Mouse (Mus musculus): ENCODE results near the gene Gulp1.
A peak's percentile ranks its signal among the peaks of the same experiment; 100 is the strongest.

Gulp1 gene

DNA sequence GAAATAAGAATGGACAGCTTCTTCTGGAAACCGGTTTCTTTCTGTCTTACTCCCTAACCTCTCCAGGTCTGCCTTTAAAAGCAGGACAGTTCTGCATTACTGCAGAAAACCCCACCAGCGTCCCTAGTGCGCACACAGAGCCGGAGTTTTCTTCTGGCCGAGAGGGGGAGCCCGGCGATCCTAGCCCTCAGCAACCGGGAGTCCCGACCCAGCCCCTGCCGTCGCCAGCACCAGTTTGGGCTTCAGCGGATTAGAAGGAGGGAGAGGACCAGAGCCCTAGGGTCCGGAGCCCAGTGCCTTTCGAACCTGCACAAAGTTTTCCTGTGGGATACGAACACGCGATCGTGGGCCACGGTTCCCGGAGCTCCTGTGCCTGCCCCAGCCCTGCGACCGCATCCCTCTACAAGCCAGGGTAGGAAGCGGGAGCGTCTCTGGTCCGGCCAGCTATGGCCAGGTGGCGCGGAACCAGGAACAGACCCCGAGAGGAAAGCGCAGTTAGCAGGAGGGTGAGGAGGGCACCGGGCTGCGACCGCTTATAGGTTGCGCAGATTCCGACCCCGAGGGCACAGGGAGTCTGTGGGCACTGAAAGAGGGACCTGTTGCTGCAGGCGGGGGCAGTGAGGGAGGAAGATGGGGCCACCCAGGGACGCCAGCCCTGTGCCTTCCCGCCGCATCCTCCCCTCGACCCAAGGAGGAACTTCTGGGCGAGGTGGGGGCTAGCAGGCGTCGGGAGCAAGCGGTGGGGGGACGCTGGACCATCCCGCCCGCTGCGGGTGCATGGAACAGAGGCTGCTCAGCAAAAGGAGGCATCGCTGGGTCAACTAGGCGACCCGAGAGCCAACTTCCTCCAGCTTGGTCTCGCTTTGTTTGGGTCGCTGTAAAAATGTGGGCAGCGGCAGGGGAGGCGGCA lies at the start of gene Gulp1:
Gene Gulp1, plus strand, starts transcription at position 51 of the 910 bp plus-strand sequence.
- DNase-seq (ENCODE audit: low read depth, low spot score): peak; percentile 90

DNA sequence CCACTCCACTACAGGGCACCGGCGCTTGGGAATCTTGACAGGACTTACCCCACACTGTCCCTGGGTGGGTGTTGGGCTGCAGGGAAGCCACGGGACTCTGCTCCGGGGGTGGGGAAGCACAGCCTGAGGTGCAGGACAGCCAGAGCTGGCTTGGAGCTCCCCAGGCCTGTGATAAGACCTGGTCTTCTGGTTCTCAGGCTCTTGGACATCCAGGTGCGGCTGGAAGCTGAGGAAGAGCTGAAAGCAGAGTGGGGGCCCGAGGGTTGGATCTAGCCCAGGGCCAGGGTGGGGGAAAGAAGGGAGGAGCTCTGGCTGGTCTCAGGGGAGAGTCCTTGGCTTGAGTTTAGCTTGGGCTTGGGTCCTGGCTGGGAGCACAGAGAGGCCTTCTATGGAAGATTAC lies 1.1 kb upstream of the Gulp1 start:
- DNase-seq (ENCODE audit: low read depth, low spot score): no peak

DNA sequence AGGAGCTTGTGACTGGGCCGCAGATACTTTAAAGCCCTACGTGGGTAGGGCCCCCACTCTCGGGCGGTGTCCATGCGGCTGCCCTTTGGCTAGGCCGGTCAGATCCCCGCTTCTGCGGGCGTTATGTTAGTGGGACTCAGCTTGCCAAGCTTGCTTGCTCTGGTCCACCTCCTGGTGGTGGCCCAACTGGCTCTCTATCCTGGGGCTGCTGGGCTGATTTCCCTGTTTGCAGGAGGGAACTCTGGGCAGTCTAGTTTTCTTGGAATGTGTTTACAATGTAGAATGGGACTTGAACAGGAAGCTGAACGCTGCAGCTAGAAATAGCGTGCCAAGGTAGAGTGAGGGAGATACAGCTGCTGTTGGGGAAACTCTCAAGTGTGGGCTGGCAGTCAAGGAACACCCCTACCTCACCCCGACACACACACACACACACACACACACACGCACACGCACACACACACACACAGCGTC lies 1.1 kb downstream of the Gulp1 start:
- DNase-seq (ENCODE audit: low read depth, low spot score): peak; percentile 82

DNA sequence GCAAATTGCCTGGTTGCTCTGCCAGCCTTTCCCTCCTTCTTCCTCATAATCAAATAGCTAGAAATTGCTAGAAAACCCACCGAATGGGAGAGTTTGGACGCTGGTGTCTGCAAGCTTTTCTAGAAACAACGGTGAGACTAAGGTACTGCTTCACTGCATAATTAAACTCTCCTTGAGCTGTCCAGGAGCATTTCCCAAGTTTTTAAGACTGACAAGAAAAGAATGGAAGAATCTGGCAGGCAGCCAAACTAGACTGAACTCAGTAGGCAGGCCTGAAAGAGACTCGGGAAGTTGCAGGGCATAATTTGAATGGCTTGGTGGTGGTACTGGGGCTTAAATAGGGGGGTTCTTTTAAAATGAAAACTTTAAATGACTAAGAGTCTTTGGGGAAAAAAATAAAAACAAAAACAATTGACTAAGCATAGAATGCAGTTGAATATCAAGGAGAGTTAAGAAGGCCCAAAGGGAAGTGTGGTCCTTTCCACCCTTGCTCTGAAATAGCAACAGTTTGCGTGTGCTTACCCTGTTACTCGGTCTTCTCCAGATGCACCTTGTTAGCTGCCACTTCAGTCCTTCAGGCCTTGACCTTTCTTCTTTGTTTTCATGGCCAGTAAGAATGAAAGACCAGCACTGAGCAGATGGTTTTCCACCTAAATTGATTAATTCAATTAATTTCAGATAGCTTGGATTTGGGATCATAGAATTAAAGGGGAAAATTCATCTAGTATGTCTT lies 2.0 kb downstream of the Gulp1 start:
- peak; percentile 77 for DNase-seq (ENCODE audit: low read depth, low spot score)

DNA sequence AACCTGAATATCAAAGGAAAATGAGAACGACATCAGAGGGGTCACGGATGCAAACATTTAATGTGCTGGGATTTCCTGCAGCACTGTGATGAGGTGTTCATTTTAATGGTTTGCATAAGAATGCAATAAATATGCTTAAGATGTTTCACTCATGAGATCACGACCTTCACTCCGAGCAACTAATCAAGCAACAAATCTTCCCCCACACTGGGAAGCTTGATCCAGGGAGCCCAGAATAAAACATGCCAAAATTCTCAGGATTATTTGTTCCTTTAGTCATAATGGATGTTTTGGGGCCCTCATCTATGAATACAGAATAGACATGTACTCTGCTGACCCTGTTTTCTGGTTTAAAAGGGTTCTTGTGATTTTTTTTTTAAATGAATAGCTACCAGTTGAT lies 16.1 kb downstream of the Gulp1 start:
- DNase-seq (ENCODE audit: low read depth, low spot score): no peak

DNA sequence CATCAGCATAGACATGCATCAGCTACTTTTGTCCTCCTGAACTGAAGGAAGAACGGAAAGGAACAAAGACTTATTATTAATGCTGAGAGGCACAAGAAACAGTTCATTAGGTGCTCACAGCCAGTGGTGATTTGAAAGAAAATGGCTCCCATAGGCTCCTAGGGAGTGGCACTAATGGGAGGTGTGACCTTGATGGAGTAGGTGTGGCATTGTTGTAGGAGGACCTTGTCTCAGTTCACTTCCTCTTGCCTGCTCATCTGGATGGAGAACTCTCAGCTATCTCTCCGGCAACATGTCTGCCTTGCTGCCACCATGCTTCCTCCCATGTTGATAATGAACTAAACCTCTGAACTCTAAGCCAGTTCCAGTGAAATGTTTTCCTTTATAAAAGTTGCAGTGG lies 17.0 kb downstream of the Gulp1 start:
- DNase-seq (ENCODE audit: low read depth, low spot score): no peak

DNA sequence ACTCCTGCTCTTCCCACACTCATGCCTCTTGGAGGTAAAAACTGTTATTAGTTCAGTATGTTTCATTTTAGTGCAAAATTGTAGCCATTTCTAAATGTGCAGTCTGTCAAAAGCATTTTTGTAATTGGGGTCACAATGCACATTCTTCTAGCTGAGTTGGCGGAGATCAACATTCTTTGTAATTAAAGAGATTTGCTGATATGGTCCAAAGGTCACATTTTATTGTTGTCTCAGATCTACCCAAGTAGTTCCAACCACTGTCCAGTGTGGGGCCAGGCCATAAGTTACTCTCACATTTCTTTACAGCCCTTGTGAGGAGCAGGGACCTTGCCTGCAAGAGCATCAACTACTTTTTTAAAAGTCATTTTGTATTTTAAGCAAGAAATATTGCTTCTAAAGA lies 24.7 kb downstream of the Gulp1 start:
- peak; percentile 59 for DNase-seq (ENCODE audit: low read depth, low spot score)

DNA sequence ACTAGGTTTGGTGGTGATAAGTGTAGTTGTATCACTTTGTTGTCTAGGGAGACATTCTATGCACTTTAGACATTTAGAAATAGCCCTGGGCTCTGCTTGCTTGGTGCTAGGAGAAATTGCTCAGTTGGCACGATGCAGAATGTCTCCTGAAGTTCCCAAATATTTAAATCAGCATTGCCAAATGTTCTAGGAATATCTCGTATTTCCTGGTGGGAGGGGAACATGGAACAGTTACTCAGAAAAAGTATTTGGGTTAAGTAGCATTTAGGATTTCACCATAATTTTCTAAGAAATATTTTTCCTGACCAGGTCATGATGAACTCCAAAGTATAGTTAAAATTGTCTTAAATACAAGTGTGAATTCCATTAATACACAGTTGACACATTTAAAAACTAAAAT lies 25.3 kb downstream of the Gulp1 start:
- DNase-seq (ENCODE audit: low read depth, low spot score): peak; percentile 37

DNA sequence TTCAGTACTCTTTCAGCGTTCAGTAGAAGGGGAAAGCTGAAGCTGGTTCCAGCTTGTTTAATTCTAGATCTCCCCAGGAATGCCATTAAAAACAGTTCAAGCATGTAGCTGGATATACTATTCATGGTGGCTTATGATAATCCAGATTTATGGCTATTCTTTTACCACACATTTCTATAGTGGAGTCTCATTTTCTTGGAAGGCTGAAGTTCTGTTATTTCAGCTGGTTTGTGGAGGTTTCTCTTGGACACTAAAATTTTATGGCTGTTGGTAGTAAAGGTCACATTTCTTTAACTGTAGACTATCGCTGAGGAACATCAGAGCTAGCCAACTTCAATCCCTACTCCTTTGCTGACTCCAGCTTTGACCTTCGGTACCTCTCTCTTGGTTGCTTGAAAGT lies 29.1 kb downstream of the Gulp1 start:
- peak; percentile 71 for DNase-seq (ENCODE audit: low read depth, low spot score)

DNA sequence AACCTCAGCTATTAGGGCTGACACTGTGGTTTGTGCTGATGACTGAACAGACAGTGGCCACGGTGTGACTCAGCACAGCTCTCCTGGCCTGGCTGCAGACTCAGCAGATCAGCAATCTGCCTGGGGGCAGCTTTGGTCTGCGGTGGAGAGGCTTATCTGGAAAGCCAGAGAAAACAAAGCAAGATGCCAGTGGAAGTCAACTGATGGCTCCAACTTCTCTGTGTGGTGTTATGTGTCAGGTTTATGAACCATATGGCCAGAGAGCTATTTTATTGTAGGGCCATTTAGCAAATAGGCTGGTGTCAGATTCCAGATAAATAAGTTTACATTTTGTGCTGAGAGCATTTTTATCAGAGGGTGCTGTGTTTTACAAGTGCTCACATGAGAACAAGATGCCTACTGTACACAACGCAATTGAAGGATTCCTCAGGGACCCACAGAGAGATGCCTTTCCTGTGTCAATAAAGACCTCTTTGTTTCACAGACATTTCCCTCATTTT lies 33.6 kb downstream of the Gulp1 start:
- DNase-seq (ENCODE audit: low read depth, low spot score): peak; percentile 99

DNA sequence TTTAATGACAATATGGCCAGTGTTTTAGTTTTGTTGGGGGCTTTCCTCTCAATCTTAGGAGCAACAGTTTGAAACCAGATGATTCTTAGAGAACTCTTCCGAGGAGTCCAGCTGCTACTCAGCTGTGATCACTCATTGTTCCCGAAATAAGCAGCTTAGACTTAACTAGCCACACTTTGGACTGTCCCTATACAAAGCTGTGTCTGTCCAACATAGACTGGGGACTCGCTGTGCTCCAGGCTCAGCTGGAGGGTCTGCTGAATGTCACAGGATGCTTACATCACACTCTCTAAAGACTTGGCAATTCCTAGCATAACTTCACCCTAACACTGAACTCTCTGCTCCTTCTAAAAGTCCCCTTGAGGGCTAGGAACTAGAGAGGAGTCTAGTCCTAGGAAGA lies 40.4 kb downstream of the Gulp1 start:
- DNase-seq (ENCODE audit: low read depth, low spot score): no peak

DNA sequence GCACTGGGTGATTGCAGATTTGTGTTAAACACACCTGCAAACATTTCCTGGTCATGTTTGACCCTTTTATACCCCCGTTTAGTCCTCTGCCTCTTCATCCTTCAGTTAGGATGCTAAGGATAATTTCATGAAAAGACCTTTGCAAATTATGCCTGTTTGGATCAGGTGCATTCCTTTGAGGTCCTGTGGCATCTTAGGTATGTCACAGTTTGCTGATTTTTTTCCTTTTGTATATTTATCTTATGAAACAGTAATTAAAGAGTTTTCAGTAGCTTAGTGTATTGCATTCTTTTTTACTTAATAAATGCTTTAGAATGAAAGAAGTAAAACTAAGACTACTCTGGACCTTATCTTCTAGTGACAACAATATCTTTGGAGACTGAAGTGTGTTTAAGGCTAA lies 41.8 kb downstream of the Gulp1 start:
- no peak for DNase-seq (ENCODE audit: low read depth, low spot score)

DNA sequence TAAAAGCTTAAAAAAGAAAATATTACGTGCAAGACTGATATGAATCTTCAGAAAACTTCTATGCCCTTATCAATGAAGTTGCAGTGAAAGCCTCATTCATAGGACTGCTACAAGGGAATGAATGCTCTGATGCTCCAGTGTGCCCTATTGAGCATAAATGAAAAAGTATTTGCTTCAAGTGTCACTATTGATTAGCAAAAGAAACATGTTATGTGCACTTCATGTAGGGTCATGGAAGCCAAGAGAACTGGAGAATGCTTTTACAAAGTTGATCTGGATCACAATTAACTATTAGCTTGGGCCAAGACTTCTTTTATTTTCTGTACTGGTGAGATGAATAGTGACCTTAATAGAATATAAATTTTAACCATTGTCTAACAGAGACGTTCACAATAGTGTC lies 47.0 kb downstream of the Gulp1 start:
- DNase-seq (ENCODE audit: low read depth, low spot score): no peak

DNA sequence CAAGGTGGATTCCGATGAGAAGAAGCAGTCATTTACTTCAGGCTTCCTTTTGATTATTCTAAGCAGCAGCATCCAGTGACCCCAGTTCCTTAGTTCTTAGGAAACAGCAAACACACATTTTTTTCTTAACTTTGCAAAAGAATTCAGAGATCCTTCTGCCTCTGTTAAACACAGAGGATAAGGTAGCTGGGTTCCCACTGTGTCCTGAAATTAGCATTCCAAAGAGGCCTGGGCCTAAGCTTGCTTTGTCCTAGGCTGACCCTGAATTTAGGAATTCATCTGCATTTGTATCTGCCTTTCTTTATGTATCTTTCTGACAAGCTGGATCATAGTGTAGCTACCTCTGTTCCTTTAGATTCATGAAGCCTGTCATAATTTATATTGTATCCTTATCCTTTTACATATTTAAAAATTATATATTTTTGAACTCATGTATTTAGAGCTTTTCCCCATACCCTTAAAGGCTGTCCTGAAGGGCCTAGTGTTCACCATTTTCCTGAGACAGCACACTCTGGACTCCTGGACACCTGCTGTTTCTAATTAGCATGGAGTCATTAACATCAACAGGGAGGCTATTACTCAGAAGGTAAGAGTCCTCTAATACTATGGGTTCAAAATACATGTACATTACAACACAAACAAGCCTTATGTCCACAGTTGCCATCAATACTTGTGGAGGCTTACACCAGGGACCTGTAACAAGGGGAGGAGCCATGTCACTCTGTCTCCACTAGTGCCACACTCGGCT lies 62.2 kb downstream of the Gulp1 start:
- DNase-seq (ENCODE audit: low read depth, low spot score): no peak

DNA sequence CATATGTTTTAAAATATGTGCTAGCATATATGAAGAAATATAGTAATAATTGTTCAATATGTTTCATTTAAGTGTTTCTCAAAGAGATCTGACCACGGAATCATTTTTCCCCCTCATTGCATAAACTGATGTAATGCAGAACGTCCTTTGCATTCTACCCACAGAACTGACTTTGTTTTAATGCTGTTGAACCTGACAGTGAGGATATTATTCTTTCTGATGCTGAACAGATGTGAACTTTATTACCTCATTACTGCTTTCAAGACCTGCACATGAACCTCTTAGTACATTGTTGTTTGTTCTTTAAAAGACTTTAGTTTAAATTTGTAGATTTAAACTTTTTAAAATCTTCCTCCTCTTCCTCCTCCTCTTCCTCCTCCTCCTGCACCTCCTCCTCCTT lies 67.4 kb downstream of the Gulp1 start:
- no peak for DNase-seq (ENCODE audit: low read depth, low spot score)

DNA sequence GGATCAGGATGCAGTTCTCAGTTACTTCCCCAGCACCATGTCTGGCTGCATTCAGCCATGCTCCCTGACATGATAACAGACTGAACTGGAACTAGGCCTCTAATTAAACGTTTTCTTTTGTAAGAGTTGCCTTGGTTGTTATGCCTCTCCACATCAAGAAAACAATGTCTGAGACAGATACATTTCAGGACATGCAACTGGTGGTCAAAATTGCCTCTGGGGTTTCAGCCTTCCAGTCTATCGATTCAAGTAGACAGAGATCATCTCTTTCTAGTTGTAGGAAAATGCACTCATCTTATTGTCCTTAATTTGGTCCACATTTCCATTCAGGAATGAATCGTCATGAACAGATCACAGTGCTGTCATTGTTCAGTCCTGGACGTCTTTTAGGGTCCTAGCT lies 83.2 kb downstream of the Gulp1 start:
- DNase-seq (ENCODE audit: low read depth, low spot score): no peak

DNA sequence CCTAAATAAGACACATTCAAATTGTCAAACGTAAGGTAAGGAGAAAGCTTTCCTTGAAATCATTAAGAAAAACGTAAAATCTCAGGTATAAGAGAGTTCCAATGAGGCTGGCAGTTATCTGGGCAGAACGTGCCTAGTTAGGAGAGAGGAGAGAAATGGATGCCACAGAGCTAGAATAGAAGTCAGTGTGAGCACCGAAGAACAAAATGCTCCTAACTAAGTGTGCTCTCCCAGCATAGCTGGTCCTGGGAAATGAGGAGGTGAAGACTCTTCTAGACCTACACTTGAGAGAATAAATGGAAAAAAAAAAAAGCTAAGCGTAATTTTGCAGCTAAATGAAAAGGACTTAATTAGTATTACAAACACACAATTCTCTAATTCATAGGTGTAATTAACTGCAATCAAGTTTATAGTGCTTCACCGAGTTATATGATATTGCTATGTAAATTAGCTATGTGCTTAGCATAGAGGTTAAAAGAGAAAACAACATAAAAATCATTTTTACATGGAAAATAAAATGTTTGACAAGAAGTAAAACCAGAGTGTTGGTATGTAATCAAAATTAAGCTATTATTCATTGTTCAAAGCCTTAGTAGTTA lies 94.5 kb downstream of the Gulp1 start:
- no peak for DNase-seq (ENCODE audit: low read depth, low spot score)

DNA sequence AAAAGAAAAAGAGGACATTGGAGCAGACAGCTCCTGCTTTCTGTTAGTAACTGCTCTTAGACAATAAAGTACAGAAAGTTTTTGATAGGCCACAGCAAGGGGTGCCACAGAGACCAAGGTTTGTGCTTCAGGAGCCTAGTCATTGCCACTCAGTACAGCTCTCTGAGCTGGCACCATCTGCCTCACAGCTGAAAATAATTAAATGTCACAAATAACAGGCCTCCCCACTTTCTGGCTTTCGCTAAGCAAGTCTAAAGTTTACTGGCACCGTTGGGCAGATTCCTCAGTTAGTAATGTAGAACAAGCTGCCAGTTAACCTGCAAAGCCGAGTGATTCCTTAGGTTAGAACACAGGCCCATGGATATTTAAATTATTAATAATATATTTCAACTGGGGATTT lies 127.7 kb downstream of the Gulp1 start:
- DNase-seq (ENCODE audit: low read depth, low spot score): peak; percentile 87

DNA sequence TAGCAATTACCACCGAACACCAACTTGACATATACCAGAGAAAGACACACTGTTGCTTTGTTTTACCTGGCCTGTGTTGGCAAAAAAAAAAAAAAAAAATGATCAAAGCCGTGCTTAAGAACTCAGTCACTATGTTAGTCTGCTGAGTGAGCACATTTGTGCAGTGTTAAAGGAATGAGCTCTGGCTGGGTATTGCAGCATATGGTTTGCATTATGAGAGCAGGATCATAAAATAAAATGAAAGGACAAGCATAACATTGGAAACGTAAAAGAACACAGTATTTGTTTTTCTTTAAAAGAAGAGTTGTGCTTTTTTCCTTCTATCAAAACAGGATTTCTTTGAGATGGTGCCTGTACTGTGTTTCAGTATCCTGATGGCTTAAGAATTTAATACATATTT lies 128.1 kb downstream of the Gulp1 start:
- peak; percentile 88 for DNase-seq (ENCODE audit: low read depth, low spot score)

DNA sequence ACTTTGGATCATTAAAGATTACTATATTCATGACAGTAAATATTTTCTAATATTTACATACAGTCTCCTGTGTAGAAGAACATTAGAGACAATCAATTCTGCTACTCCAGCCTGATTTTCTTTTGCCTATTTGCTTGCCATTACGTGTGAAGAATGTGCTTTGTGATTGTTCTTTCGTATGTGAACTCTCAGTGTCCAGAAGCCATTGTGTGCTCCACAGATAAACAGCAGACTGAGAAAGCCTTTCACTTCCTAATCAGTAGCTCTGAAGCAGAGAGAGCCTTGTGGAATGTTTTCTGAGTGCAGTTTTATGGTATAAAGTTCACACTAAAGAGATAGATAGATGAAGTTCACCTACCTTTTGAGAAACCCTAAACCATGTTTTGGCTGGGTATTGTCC lies 131.2 kb downstream of the Gulp1 start:
- DNase-seq (ENCODE audit: low read depth, low spot score): no peak

DNA sequence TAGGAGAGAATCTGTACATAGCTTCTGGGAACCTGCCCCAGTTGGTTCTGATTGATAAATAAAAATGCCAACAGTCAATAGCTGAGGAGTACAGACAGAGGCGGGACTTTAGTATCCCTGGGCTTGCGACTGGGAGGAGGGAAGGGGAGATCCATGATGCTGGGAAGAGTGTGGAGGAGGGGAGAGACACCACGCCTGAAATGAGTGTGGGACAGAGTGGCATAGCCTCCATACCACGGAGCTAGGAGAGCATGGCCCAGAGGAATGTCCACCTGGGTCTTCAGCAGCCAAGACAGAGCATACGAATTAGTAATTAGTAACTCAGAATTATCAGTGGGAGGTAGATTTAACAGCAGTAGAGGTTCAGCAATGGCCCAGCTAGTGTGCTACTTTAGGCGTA lies 132.4 kb downstream of the Gulp1 start:
- DNase-seq (ENCODE audit: low read depth, low spot score): no peak
